Mouse (Mus musculus) layer of hippocampus, adult 9-10 months (tissue): ENCODE measurements around the gene Slc38a4.

Experiments
- DNase-seq: peaks from one replicate; pipeline ENCODE4 v3.0.0; 2022; ENCODE audit warnings: low spot score

The Slc38a4 gene

DNA sequence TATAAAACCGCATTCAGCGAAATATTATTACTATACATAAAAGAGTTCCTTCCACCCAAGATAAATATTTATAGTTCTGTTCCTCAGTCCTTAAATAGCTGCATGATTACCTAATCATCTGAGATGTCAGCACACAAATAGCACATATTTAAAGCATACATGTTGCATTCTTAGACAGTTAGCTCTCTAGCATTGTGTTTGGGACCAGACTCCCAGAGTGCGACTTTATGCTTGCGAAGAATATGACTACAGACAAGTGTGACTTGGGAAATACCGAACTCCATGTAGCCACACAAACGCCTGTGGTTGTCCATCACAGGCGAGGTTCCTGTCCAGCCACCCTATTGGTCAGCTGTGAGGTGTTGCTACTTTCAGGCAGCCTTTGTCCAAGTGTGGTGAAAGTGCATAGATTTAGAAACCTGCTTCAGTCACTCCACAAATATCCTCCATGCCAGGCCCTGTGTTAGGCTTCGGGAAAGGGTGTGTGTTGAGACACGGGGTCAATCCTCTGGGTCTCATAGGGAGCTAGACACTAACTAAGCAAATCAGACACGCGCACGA, 40.6 kb downstream of the Slc38a4 start:
- no peak for DNase-seq

DNA sequence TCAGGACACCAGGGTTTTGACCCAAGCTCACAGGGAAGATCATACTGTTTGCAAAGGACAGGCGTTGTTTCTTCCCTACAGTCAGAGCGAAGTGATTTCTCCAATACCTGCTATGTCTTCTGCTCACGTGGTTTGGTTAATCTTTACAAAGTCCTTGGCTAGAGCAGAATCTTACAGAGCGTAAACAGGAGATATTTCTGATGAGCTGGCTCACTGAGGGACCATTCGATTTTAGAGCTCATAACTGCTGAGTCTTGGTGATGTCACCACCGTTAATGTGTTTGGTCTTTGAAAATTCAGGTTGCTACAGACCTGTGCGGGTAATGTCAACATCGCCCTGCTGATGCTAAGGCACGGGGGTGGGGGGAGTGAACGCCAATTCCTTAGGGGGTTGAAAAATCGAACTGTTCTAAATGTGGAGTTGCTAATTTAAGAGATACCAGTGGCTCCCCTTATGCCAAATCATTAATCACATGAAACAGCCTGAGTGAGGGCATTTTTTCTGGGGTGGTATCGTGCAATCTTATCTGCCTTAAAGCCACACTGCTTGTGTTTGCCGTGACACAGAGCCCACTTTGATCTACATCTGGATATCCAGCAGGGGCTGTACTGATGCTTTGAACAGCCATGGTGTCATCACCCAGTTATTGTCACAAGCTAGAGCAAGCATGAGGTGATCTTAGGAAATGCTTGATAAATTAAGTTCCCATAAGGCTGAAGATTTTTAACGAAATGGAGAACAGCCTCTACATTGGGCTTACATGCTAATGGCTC, 44.0 kb downstream of the Slc38a4 start:
- no peak for DNase-seq

DNA sequence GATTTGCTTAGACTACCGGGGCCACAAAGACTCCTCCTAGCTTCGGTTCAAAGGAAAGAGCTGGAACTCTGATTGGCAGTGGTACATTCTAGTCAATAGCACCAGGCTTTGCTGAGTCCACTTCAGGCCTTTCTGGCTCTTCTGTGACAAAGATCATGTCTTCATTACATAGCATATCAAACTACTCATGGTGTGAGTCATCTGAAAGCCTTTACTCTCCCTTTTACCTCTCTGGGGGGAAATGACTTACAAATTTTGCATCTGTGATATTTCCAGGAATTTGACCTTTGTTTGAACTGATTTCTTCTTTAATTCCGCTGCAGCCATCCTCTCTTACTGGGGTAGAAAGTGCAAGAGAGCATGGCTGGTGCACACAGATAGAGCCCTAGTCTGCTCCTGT, 46.5 kb downstream of the Slc38a4 start:
- DNase-seq = no peak

DNA sequence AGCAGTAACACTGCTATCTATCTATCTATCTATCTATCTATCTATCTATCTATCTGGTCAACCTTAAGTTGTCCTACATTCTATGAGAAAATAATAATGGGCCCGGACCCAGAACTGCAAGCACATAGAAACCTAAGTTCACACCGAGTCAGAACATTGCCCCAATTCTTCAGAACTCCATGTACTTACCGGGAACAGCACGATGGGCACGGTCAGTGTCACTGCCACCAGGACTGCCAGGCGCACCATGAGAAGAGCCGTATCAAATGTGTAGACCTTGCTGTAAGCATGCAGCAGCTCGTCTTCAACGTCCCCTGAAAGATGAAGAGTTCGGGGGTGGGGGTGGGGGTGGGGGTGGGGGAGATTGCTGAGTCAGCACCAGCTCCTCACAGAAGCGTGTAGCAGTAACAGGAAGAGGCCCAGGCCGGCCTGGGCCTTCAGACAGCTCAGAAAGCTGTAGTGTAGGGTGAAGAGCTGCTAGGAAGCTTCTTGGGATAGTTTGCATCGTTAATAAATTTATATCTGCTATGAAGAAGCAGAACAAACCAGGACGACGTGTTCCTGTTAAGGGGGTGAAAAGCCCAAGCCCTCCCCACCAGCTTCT, 50.0 kb downstream of the Slc38a4 start:
- no peak for DNase-seq

DNA sequence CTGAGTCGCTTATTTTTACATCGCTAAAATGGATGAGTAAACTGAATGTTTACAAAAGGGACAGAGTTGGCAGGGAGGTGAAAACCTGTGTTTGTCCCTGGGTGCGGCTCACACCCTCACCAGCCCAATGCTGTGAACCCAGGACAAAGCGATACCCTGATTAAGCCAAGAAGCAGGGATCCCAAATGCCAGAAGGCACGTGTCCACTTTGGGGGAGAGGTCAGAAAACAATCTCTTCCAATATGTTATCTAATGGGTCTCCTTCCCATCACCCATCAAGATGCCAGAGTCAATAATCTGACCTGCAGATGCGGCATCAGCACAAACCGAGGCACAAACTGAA, 51.3 kb downstream of the Slc38a4 start:
- DNase-seq = no peak

DNA sequence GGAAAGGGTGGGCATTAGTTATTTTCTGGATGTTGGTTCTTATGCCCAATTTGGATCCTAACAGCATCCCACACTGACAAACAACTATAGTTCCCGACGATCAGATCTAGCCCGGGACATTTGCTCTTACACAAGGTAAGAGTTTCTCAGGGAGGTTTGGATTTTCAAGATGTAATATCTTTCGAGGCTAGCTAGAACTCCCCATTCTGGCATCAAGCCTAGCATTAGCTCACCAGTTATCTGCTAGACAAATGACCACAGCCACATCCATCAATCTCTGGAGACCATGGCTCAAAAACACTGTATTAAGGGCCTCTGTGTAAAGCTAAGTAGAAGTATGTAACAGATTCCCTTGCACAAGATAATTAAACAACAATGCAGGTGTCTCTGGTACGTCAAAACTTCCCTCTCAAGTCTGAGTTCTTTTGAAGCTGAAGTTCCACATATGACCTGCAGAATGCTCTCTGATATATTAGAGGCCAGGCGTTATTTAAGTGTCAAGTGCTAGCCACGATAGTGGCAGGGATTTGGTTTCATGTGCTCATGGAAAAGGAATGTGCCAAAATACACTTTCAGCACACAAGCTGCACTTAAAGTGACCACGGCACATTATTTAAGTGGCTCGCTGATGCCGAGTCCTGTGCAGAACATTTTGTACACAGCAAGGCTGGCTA, 51.8 kb downstream of the Slc38a4 start:
- DNase-seq = no peak

DNA sequence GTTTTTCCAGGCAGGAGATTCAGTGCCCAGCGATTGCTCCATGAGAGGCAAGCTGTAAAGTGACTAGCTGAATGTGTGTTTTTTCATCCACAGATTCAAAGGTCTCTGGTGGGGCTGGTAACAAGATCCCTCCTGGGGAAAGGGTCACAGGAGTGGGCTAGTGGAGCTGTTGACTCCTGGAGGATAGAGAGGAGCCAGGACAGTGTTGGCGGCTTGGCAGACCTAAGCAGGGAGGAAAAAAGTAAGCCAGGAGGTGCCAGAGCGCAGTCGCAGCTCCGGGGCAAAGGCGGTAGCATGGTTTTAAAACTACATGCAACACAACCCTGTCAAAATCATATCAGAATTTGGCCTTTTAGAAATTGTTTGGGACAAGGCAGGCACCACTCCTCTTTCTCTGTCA, 52.6 kb downstream of the Slc38a4 start:
- DNase-seq = no peak

DNA sequence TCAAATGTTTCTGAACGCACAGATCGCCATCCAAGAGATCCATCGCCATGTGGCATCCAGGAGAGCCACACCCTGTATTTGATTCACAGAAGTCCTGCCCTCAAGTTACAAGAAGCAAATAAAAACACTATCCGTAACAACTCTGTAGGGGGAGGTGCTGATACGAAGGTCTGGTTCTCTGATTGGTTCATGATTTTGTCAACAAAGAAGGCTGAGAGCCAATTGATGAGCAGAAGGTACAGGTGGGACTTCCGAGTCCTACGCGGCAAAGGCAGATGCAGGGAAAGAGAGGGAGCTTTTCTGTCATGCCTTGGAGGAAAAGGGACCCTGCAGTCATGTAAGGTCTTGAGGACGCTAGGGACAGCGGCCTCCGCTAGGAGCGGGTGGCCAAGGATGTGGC, 53.0 kb downstream of the Slc38a4 start:
- DNase-seq = no peak

DNA sequence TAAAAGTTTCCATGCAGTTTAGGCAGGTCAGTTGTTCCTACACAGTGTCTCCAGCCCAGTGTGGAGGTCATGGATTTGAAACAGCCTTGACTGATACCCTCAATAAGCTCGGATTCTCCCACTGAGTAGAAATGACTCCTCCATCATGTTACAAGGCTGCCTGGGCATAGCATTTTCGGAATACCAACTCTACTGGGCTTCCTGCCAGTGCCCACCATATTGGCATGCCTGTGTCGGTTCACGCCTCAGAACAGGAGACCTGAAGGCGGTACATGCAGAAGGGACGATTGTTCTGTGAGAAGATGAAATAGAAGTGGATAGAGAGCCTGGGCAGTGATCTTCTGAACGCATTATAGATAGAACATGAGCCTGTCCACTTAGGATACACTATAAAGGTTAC, 53.9 kb downstream of the Slc38a4 start:
- DNase-seq = no peak

DNA sequence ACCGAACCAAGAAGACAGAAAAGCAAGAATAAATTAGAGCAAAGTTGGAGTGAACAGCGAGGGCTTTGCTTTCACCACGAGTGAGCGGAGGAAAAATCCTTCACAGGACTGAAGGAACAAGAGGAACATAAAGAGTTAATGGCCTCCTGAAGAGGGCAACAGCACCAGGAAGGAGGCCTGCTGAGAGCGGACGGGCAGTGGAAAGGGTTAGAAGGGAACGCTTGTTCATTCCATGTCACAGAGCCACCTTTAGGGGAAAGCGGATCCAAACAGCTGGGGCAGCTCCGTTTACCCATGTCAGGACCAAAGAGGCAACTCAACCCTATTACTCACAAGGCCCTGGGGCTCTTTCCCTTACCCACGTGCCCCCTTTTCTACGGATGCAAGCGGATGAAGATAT, 54.3 kb downstream of the Slc38a4 start:
- no peak for DNase-seq

DNA sequence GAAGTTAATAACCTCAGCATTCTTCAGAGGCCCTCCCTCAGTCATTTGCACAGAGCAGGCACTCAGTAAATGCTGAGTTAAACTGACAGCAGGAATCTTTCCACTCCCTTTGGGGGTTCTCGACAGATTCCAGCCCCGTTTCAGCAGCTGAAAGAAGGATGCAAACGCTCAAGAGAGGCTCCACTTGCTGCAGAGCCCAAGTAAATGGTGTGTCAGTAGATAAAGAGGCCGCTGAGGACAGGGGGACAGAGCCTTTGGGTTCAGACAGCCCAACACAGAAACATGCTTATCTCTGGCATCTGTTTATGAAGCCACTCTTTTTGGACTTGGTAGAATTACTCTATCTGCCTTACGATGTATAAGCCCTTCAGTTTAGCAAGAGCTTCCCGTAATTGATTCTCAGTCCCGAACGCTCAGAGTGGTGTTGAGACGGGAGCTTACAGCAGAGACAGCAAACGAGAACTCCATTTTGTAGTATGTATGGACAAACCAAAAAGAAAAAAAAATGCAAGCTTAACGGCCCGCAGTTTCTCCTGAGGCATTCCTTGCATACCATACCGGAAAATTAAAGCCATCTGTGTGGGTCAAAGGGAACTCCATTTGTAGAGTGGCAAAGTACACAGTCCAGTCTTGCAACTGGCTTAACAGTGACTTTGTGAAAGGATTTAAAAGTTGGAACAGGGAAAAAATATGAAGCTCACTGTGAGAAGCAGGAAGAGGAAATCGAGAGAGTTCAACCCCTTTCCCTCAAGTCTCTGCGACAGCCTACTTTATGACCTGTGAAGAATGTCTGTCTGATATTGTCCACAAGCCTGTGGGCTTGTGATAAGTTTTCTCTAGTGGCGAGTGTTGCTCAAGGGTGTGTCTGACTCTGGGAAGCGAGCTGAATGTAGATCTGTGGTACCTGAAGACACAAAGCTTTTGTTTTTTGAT, 55.2 kb downstream of the Slc38a4 start:
- no peak for DNase-seq

DNA sequence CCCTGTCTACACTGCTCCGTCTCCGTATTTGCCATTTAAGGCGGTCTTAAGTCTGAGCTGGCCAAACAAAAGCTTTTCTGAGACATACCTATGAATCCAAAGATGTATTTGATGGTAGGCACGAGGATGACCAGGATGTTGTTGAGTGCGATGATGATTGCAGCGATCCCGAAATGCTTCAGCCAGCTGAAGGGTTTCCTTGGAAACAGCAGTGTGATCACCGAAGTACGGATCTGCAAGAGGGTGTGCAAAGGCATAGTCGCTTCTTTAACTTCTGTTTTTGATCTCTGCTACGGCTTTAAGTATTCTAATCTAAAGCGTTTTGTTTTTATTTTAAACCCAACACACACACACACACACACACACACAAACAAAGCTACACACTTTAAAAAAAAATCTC, 56.4 kb downstream of the Slc38a4 start:
- no peak for DNase-seq

DNA sequence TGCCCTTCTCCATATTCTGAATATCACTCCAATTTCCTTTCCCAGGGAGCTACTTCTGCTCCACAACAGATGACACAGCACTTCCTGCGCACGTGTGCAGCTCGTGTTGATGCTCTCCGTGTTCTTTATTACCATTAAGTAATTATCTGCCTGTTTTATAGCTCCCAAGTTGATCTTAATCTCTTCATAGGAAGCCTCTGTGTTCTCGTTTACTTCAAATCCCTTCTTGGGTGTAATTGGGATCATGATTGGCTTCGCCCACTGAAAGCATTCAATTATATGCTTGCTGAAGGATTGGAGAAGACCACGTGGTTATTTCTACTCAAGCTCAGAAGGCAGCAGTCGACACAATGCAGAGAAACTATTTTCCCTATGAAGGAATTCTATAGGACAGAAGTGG, 70.1 kb downstream of the Slc38a4 start:
- DNase-seq = no peak

DNA sequence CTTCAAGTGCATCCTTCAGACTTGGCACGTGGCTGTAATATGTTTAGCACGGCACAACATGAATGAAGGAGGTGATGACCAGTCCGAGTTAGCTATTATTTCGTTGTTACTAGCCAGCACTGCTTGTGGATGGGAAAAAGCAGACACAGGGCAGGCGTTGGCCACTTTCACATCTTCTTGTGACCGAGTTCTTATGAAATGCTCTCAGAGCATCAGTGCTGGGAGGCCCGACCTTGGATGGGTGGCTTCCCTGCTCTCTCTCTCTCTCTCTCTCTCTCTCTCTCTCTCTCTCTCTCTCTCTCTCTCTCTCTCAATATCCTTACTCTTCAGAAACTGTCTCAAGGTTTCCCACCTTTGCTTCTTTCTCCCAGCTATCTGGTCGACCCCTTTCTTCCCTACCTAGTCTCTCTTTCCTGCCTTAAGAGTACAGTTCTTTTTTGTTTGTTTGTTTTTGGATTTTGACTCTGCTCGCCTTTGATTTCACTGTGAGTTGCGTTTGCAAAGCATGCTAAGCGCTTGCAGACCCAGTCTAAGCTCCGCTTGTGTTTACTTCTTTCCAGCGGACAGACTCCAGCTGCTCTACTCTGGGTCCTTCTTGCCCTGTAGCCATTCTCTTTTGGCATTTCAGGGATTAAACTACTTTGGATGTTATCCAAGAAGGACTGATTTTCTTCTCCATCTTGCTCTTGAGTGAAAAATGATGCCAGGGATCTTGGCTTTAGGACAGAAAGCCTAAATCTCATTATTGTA, 72.0 kb downstream of the Slc38a4 start:
- no peak for DNase-seq

DNA sequence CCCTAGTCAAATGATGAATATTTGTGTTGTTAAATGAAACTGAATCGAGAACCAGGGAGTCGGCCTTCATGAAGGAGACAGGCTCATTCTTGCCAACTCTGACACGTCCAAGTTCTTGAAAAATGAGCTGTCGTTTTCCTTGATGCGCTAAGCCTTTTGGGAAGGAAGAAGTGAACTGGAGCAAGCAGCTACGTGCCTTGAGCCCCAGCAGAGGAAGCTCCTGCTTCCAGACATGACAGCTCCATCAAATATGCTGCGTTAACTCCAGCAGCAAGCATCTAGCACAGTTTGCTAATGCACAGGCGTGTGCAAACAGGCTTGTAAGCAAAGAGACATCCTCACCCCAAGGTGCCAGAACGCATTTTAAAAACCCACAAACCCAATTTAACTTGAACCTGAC, 80.6 kb downstream of the Slc38a4 start:
- no peak for DNase-seq

DNA sequence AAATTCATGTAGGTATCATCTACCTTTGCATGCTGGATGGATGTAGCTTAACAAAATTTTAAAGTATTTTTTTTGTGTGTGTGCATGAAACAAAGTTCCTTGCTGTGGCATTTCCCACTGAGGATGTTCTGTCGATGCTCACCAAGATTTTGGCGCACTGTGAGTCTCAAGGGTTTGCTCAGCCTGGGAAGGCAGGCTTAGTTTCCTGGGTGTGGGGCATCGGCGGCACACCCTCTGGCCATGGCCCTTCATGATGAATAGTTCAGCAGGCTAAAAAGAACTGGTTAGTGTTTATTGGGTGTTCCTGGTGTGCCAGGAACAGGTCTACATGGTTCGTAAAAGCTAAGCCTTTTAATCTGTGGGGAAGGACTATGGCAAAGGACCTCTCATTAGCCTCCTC, 81.6 kb downstream of the Slc38a4 start:
- DNase-seq = no peak

DNA sequence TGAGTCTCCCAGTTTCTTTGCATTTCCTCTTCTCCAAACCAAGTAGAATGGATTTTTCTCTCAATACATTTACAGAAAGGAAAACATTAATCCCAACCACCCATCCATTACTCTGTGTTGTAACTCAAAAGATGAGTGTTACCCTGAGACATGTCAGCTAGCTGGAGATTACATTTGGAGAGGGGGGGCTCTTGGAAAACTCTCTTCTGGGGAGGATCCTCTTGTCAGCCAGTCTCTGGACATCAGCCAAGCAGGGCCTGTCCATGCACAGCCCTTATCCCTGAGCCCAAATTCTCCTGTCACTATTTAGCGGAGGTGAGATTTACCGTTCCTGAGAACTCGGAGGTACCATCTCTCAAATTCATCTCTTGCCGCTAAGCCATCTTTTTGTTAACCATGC, 82.4 kb downstream of the Slc38a4 start:
- no peak for DNase-seq

DNA sequence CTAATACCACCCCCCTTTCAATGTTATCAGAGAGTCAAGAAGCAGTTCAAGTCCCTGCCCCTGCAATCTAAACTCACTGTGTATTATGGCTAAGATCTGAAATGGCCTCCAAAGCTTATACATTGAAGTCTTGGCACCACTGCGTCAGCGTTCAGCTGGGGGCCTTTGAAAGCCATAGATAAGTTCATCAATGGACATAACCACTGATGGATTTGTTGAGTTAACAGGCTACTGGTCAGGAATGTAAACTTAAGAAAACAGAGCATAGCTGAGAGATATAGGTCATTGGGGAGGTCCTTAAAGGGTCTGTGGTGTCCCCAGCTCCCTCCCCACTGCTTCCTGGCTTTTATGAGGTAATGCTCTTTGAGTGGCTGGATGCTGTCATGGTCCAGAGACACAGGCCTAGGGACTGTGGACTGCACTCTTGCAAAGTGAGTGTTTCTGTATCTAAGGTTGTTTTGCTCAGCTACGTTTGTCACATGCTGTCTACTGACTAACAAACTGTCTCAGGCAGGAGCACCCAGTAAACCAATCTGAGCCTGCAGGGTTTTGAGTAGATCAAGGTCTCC, 83.0 kb downstream of the Slc38a4 start:
- DNase-seq = no peak

DNA sequence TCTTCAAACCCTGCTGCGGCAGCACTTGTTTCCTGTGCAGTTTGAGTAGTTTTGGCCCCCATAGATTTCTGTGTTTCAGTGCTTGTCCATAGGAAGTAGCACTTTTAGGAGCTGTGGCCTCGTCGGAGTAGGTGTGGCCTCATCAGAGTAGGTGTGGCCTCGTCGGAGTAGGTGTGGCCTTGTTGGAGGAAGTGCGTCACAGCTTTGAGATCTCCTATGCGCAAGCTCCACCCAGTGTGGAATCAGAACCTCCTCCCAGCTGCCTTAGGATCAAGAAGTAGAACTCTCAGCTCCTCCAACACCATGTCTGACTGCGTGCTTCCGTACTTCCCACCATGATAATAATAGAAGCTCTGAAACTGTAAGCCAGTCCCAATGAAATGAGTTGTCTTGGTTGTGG, 83.8 kb downstream of the Slc38a4 start:
- no peak for DNase-seq

DNA sequence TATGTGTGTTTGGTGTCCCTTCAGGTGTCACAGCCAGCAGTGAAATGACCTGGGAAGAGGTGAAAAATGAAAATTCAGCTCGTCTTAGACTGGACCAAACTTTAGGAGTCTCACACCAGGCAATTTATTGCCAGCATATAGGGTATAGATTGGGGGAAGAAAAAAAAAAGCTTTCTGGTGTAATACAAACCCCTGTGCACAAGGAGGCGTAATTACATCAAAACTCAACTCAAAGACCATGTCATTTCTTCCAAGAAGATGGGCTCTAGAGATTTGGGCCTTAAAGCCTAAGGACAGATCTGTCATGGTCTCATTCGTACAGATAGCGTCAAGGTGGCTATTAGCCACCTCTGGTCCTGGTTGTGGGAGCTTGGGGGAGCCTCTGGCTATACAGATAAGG, 86.0 kb downstream of the Slc38a4 start:
- DNase-seq = no peak

DNA sequence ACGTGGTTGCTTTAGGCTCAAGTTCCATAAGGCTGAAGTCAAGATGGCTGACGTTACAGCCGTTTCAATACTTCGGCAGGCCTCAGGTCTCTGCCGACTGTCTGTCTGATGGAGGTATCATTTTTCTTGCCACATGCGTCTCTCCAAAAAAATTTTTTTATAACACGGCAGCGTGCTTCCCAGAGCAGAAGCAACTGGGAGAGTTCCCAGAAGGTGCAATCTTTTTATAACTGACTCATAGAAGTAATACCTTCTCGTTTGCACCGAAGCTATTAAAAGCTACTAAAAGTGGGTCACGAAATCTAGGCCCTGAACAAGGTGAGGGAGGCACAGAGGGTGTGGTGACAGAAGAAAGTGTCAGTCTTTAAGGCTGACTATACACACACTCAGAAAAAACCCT, 87.0 kb downstream of the Slc38a4 start:
- DNase-seq = no peak
